Mouse (Mus musculus): ENCODE measurements around the gene Clpsl2. TPM values are rescaled to one million over a fixed set of nuclear protein-coding genes. Genes with fewer than 3 reads are reported as not detected.

The Clpsl2 gene
- not detected in 2 replicates for polyA plus RNA-seq (2012; rRNA removed)

- Histone ChIP-seq H3K27me3 (ENCODE audit: control insufficient read depth, insufficient read depth, low read length) (no peaks in the 10 kb centered on the region), H3K4me3 (replicated peaks; ENCODE audit: insufficient read depth, low read depth, low read length) (no peak within 1 kb of the TSS), H3K27ac (ENCODE audit: insufficient read depth, low read length) (no peak within 1 kb of the TSS), H3K4me1 (ENCODE audit: control insufficient read depth, insufficient read depth, low read length) (no peaks in the 10 kb centered on the region)
- no peak for TF ChIP-seq CTCF (IDR thresholded peaks at IDR 0.05; ENCODE audit: borderline replicate concordance, insufficient read depth, low read depth, low read length)
- TF ChIP-seq POLR2A (IDR thresholded peaks at IDR 0.05; ENCODE audit: borderline replicate concordance, insufficient read depth, low read length): no peak
- WGBS: 69% methylated on average over 14 of the region's 14 CpGs
- DNase-seq: no peak
Observed at GRCm38 (mm10) chr17:28549111-28549510, at the start of gene Clpsl2. TSS of gene Clpsl2 (plus strand) at chr17:28549411.

DNA sequence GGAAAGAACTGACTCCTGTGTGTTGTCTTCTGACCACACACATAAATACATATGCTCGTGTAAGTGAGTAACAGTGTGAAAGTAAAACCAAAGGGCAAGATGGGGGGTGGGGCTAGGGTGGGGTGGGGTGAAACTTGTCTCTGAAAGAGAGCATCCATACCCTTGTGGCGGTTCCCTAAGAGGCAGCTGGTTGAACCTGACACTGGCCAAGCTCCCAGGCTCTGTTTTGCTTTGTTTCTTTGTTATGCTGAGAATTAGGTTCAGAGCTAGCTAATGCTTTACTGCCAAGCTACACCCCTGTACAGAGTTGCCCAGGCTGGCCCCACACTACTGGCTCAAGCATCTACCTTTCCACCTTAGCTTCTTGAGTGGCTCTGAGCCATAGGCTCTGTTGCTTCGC, 48.7 kb upstream of the Clpsl2 start:
- TF ChIP-seq CTCF (IDR thresholded peaks at IDR 0.05; ENCODE audit: borderline replicate concordance, insufficient read depth, low read depth, low read length): no peak
- no peak for TF ChIP-seq POLR2A (IDR thresholded peaks at IDR 0.05; ENCODE audit: borderline replicate concordance, insufficient read depth, low read length)
- Histone ChIP-seq H3K4me3 (replicated peaks; ENCODE audit: insufficient read depth, low read depth, low read length) (no peak overlapping the region), H3K4me1 (ENCODE audit: control insufficient read depth, insufficient read depth, low read length) (no peaks in the 10 kb centered on the region), H3K27ac (ENCODE audit: insufficient read depth, low read length) (no peak overlapping the region), H3K27me3 (ENCODE audit: control insufficient read depth, insufficient read depth, low read length) (no peaks in the 10 kb centered on the region)
- WGBS: 94% methylated on average over 3 of the region's 3 CpGs
- DNase-seq: no peak

- no peak overlapping the region for H3K27ac ChIP-seq (ENCODE audit: insufficient read depth, low read length)
- 49% methylated on average over 7 of the region's 7 CpGs for WGBS
Observed at GRCm38 (mm10) chr17:28502196-28502821, 46.9 kb upstream of the Clpsl2 start.

DNA sequence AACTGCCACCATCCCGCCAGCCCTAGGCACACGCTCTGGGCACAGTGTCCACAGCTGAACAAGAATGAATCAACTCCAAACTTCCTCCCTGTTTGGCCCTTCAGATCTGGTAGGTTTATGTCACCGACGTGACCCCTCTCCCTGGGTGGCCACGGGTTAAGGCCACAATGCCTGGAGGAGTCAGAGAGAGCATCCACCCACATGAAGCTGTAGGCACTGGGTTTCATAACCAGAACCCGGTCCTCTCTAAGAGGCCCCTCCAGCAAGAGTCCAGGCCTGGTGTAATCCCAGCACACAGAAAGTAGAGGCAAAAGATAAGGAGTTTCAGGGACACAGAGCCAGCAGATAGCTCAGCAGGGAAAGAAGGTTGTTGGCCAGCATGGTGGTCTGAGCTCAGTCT, 45.0 kb upstream of the Clpsl2 start:
- WGBS: 83% methylated on average over 6 of the region's 6 CpGs
- TF ChIP-seq POLR2A (IDR thresholded peaks at IDR 0.05; ENCODE audit: borderline replicate concordance, insufficient read depth, low read length) (no peak), CTCF (IDR thresholded peaks at IDR 0.05; ENCODE audit: borderline replicate concordance, insufficient read depth, low read depth, low read length) (no peak)
- Histone ChIP-seq H3K27ac (ENCODE audit: insufficient read depth, low read length) (no peak overlapping the region), H3K4me1 (ENCODE audit: control insufficient read depth, insufficient read depth, low read length) (no peaks in the 10 kb centered on the region), H3K4me3 (replicated peaks; ENCODE audit: insufficient read depth, low read depth, low read length) (no peak overlapping the region), H3K27me3 (ENCODE audit: control insufficient read depth, insufficient read depth, low read length) (no peaks in the 10 kb centered on the region)
- no peak for DNase-seq

More at GRCm38 (mm10) chr17:28502196-28502821, 46.9 kb upstream of the Clpsl2 start:
- no peaks in the 10 kb centered on the region for H3K4me1 ChIP-seq (ENCODE audit: control insufficient read depth, insufficient read depth, low read length)
- no peak for DNase-seq
- H3K4me3 ChIP-seq (replicated peaks; ENCODE audit: insufficient read depth, low read depth, low read length): no peak overlapping the region
- TF ChIP-seq POLR2A (IDR thresholded peaks at IDR 0.05; ENCODE audit: borderline replicate concordance, insufficient read depth, low read length): no peak
- no peak for TF ChIP-seq CTCF (IDR thresholded peaks at IDR 0.05; ENCODE audit: borderline replicate concordance, insufficient read depth, low read depth, low read length)
- no peaks in the 10 kb centered on the region for H3K27me3 ChIP-seq (ENCODE audit: control insufficient read depth, insufficient read depth, low read length)

DNA sequence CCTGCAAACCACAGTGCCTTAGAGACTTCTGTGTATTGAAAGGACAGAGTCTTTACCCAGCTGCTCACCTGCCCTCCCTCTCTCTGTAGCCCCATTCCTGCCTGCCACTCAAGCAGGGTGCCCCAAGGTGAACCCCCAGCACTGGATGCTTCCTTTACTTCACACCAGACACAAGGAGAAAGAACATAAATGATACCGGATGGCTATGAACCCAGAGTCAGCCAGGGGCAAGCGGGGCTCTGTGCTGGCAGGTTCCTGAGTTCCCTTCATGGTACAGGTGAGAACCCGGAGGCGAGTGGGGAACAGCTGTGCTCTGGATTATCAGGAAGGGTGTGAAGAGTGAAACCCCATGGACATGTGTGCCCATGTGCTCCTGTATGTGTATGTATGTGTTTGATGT, 43.6 kb upstream of the Clpsl2 start:
- WGBS: 93% methylated on average over 4 of the region's 4 CpGs

GRCm38 (mm10) chr17:28506895-28507294, 42.3 kb upstream of the Clpsl2 start:
- no peak overlapping the region for H3K27ac ChIP-seq (ENCODE audit: insufficient read depth, low read length)
- 47% methylated on average over 5 of the region's 5 CpGs for WGBS
- no peak for DNase-seq

More for the DNA sequence above, 43.6 kb upstream of the Clpsl2 start:
- no peak overlapping the region for H3K4me3 ChIP-seq (replicated peaks; ENCODE audit: insufficient read depth, low read depth, low read length)
- no peak for TF ChIP-seq POLR2A (IDR thresholded peaks at IDR 0.05; ENCODE audit: borderline replicate concordance, insufficient read depth, low read length)
- no peak overlapping the region for H3K27ac ChIP-seq (ENCODE audit: insufficient read depth, low read length)
- DNase-seq: no peak
- H3K27me3 ChIP-seq (ENCODE audit: control insufficient read depth, insufficient read depth, low read length): no peaks in the 10 kb centered on the region
- no peaks in the 10 kb centered on the region for H3K4me1 ChIP-seq (ENCODE audit: control insufficient read depth, insufficient read depth, low read length)

GRCm38 (mm10) chr17:28507496-28507895, 41.7 kb upstream of the Clpsl2 start:
- Histone ChIP-seq H3K4me1 (ENCODE audit: control insufficient read depth, insufficient read depth, low read length) (no peaks in the 10 kb centered on the region), H3K4me3 (replicated peaks; ENCODE audit: insufficient read depth, low read depth, low read length) (no peak overlapping the region), H3K27ac (ENCODE audit: insufficient read depth, low read length) (no peak overlapping the region), H3K27me3 (ENCODE audit: control insufficient read depth, insufficient read depth, low read length) (no peaks in the 10 kb centered on the region)
- WGBS: 48% methylated on average over 5 of the region's 5 CpGs
- no peak for DNase-seq
- TF ChIP-seq CTCF (IDR thresholded peaks at IDR 0.05; ENCODE audit: borderline replicate concordance, insufficient read depth, low read depth, low read length) (no peak), POLR2A (IDR thresholded peaks at IDR 0.05; ENCODE audit: borderline replicate concordance, insufficient read depth, low read length) (no peak)

More at GRCm38 (mm10) chr17:28506895-28507294, 42.3 kb upstream of the Clpsl2 start:
- TF ChIP-seq POLR2A (IDR thresholded peaks at IDR 0.05; ENCODE audit: borderline replicate concordance, insufficient read depth, low read length) (no peak), CTCF (IDR thresholded peaks at IDR 0.05; ENCODE audit: borderline replicate concordance, insufficient read depth, low read depth, low read length) (no peak)
- no peaks in the 10 kb centered on the region for H3K27me3 ChIP-seq (ENCODE audit: control insufficient read depth, insufficient read depth, low read length)
- no peak overlapping the region for H3K4me3 ChIP-seq (replicated peaks; ENCODE audit: insufficient read depth, low read depth, low read length)
- no peaks in the 10 kb centered on the region for H3K4me1 ChIP-seq (ENCODE audit: control insufficient read depth, insufficient read depth, low read length)
